Mouse (Mus musculus) left cerebral cortex, postnatal 4 days (tissue): ENCODE measurements around the gene Mrps34. TPM values are rescaled to one million over a fixed set of nuclear protein-coding genes. Genes with fewer than 3 reads are reported as not detected.

Source experiments
- DNase-seq: peaks from one replicate; pipeline ENCODE4 v3.0.0-alpha.2; 2022
- intact Hi-C: fragments of 180-260 bp; cut with DNase I; formaldehyde crosslinking; loops from one replicate; pipeline ENCODE4 v1.15.1; 2025
- total RNA-seq, 2 experiments: library from RNA; stranded (reverse); gene quantifications; 2 replicates each; pipeline ENCODE4 v1.2.3; 2021

Gene Mrps34
- 10 to 100 TPM; 48.9 to 50.0 TPM for total RNA-seq

- intact Hi-C loops: no loop called here
- peak; percentile 81 for DNase-seq
Observed at GRCm38 (mm10) chr17:24894995-24895547, at the start of gene Mrps34, which contains the start of gene Eme2. Gene Mrps34 (plus strand): TSS chr17:24895116. Gene Eme2 (minus strand): TSS chr17:24895087.

GRCm38 (mm10) chr17:24847386-24847785 lies 47.5 kb upstream of the Mrps34 start:
- no peak for DNase-seq
- intact Hi-C loops: no loop called here

DNA sequence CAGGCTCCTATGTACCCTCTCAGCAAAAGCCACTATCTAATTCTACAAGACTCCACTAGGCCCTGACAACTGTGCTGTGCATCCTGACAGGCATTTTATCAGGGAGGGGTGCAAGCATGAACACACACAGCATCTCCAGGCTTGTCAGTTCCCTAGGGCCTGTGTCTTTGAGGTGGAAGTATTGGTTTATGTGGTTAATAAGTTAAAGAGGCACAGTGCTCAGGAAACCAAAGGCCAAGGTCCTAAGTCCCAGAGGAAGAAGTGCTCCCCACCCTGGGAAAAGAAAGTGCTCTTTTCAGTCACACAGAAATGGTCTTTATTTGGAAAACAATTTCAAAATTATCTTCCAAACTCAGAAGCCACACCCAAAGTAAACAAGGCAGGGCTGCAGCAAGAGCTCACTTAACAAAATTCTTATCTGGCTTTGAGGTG lies 46.3 kb upstream of the Mrps34 start:
- DNase-seq: no peak
- intact Hi-C loops: no loop called here

GRCm38 (mm10) chr17:24849733-24850064 lies 45.2 kb upstream of the Mrps34 start:
- intact Hi-C loops: no loop called here
- DNase-seq: no peak

- intact Hi-C loops: no loop called here
Observed at GRCm38 (mm10) chr17:24850065-24850772, 44.7 kb upstream of the Mrps34 start, which contains the start of gene Fahd1. Gene Fahd1 (minus strand): TSS chr17:24850364.

DNA sequence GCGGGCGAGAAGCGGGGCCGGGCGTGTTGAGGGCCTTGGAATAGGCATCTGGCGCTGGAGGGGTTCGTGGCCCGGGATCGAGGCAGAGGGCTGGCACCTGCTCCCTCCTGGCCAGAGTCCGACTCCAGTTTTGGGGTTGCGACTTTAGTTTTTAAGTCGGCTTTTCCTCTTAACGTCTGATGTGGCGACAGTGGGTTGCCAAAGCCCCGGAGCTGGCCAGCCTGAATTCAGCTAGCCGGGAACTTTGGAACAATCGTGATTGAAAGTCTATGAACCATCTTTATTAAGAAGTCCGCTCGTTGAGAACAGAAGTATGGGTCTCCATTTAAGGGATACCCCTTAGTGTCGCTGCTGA lies 44.2 kb upstream of the Mrps34 start:
- DNase-seq: no peak
- intact Hi-C loops: no loop called here

More at GRCm38 (mm10) chr17:24850065-24850772, 44.7 kb upstream of the Mrps34 start, which contains the start of gene Fahd1:
- peak; percentile 97 for DNase-seq

GRCm38 (mm10) chr17:24851381-24852125 lies 43.4 kb upstream of the Mrps34 start:
- intact Hi-C loops: no loop called here

GRCm38 (mm10) chr17:24855838-24856464 lies 39.0 kb upstream of the Mrps34 start:
- intact Hi-C loops: no loop called here
- no peak for DNase-seq

More at GRCm38 (mm10) chr17:24851381-24852125, 43.4 kb upstream of the Mrps34 start:
- DNase-seq: no peak

- DNase-seq: no peak
- intact Hi-C loops: no loop called here
Observed at GRCm38 (mm10) chr17:24856589-24856988, 38.3 kb upstream of the Mrps34 start.

DNA sequence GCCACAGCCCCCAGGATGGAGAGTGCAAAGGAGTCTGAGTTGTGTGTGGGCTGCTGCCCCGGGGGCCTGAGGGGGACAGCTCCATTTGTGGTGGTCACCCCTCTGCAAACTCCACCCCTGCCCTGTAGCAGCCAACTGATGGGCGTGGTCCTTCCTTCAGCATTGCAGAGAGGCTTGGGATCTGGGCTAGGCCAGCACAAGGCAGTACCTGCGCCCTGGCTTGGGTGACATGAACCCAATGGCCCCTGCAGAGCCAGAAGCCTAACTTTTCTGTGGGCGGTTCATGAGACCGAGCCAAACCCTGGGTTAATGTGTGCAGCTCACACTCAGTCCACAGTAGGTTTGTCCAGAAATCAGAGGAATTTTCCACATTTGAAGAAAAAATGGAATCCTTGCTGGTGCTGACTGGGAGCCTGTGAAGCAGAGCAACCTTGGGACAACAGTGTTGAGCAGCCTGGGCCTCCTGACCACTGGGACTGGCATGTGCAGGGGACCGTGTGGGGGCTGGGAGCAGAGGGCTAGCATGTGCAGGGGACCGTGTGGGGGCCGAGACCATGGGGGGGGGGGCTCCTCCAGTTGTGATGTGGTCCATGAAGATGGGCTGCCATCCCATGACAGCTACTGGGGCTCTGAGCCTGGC lies 37.0 kb upstream of the Mrps34 start:
- intact Hi-C loops: no loop called here
- DNase-seq: no peak

GRCm38 (mm10) chr17:24858967-24859366 lies 35.9 kb upstream of the Mrps34 start:
- DNase-seq: peak; percentile 61
- intact Hi-C loops: no loop called here

- no peak for DNase-seq
- intact Hi-C loops: no loop called here
Observed at GRCm38 (mm10) chr17:24860076-24860475, 34.8 kb upstream of the Mrps34 start.

DNA sequence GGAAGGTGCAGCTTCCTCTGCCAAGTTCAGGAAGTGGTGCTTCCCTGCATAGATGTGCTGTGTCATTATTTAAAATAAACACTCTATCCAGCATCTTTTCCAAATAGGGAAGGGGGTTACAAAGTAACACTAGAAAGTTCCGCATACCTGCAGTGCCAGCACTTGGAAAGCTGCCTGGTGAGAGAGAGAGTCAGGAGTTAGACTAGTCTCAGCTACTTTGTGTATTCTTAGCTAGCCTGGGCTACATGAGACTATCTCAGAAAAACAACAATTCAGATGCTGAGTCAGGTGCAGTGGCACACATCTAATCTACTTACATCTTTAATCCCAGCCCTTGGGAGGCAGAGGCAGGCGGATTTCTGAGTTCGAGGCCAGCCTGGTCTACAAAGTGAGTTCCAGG lies 33.1 kb upstream of the Mrps34 start:
- intact Hi-C loops: no loop called here
- DNase-seq: no peak

- intact Hi-C loops: no loop called here
- DNase-seq: no peak
Observed at GRCm38 (mm10) chr17:24865776-24866175, 29.1 kb upstream of the Mrps34 start, which contains the start of gene Igfals. Gene Igfals (plus strand): TSS chr17:24865997.

DNA sequence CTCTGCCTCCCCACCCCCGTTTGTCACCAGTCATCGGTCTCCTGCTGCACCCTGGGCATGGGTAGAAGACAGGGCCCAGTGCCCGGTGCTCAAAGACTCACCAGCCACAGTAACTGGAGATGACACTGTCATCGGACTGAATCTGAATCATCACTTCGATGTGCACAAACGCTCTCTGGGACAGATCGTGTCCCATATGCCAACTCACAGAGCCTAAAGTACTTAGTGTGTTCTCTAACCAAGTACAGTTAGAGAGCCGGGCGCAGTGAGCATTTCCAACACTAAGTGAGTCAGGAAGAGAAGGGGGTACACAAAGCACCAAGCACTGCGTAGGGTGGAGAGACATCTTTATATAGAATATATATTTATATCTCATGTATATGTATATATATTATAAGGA lies 27.0 kb upstream of the Mrps34 start:
- DNase-seq: no peak
- intact Hi-C loops: no loop called here

DNA sequence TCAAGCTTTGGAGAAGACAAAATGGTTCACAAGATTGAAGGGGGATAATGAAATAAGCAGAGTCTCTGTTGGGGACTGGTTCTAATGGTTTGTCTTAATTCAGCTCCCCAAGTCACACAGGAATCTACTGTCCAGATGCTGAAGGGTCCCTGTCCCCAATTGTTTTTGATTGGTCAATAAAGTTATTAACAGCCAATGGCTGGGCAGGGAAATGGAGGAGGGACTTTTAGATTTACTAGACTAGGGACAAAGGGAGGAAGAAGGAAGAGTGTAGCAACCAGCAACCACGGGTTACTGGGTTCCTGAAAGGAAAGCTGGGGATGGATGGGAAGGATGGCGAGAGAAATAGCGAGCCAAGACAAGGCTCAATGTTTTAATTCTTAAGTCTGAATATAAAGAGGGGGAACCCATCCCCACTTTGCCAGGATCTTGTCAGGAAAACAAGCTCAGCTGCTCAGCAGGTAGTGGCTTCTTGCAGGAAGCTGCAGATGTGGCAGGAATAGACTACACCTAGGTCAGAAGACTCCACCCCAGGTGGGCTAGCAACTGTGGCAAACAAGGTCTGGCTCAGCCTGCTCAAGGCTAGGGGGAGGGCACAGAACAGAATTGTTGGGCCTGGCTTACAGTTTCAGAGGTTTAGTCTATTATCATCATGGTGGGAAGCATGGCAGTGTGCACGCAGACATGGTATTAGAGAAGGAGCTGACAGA lies 21.1 kb upstream of the Mrps34 start:
- intact Hi-C loops: no loop called here
- no peak for DNase-seq

GRCm38 (mm10) chr17:24874405-24874745 lies 20.5 kb upstream of the Mrps34 start:
- intact Hi-C loops: no loop called here
- no peak for DNase-seq

GRCm38 (mm10) chr17:24874989-24875388 lies 19.9 kb upstream of the Mrps34 start:
- DNase-seq: no peak
- intact Hi-C loops: no loop called here

- intact Hi-C loops: no loop called here
- no peak for DNase-seq
Observed at GRCm38 (mm10) chr17:24877336-24878116, 17.4 kb upstream of the Mrps34 start.

DNA sequence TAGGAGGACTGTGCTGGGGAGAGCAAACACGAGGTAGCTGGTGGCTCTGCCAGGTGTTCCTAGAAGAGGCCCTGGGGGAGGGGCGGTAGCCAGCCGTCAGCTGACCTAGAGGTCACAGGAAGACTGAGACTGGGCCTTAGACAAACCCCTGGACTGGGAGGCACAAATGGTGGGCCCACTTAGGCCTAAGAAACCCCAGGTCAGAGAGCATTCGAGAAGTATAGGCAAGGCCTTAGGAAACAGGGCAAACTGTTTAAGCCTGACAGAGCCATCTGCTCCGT lies 16.9 kb upstream of the Mrps34 start:
- no peak for DNase-seq
- intact Hi-C loops: no loop called here
